Mouse (Mus musculus) lung, adult 2 months (tissue): ENCODE results near the gene Foxb1. TPM values are rescaled to one million over a fixed set of nuclear protein-coding genes. Genes with fewer than 3 reads are reported as not detected.

Experiments used
- DNase-seq: peaks from one replicate; pipeline ENCODE4 v3.0.0; 2022
- H3K4me1 ChIP-seq: fragments of 200-500 bp; 2 replicates; pipeline ENCODE4 v1.6.1; 2011; ENCODE audit warnings: low read length; ENCODE audit not compliant: control insufficient read depth, insufficient read depth
- H3K4me3 ChIP-seq: fragments of 200-500 bp; replicated peaks from 2 replicates; pipeline ENCODE3; 2011; ENCODE audit warnings: low read depth, mild to moderate bottlenecking, control low read depth, low read length; ENCODE audit errors: extremely low read depth
- CTCF ChIP-seq: fragments of 200-500 bp; IDR thresholded peaks from 2 replicates; pipeline ENCODE4 v1.5.1; 2011; ENCODE audit warnings: mild to moderate bottlenecking, low read length, control low read depth; ENCODE audit not compliant: insufficient read depth
- POLR2A ChIP-seq: fragments of 200-500 bp; IDR thresholded peaks from 2 replicates; pipeline ENCODE4 v1.6.1; 2011; ENCODE audit warnings: low read depth, mild to moderate bottlenecking, control low read depth, low read length, borderline replicate concordance; ENCODE audit errors: extremely low read depth
- WGBS: fragments of 180-500 bp; shearing (Covaris S2); methylation state at CpG from one replicate; pipeline ENCODE4 v1.1.7; 2018; 5-methylcytosine and 5-hydroxymethylcytosine counted together
- polyA plus RNA-seq: library from polyadenylated mRNA; depleted of rRNA; stranded (reverse); fragments of >200 nt; gene quantifications from 2 replicates; pipeline ENCODE4 v1.2.3, GENCODE M21; 2012

The Foxb1 gene
- polyA plus RNA-seq, 1 experiment: not detected

GRCm38 (mm10) chr9:69758506-69758905 is 2.2 kb downstream of the Foxb1 start:
- DNase-seq: no peak
- peaks cover 6% of the 10 kb centered on the region; the same call in 1 of the 2 replicates for H3K4me1 ChIP-seq
- TF ChIP-seq CTCF (no peak), POLR2A (no peak)
- WGBS: 2% methylated on average over 17 of the region's 17 CpGs
- no peak overlapping the region for H3K4me3 ChIP-seq

- 17% methylated on average over 4 of the region's 4 CpGs for WGBS
- no peak for DNase-seq
- H3K4me3 ChIP-seq: no peak overlapping the region
- TF ChIP-seq POLR2A (no peak), CTCF (no peak)
- peaks cover 6% of the 10 kb centered on the region; the same call in 1 of the 2 replicates for H3K4me1 ChIP-seq
Observed at GRCm38 (mm10) chr9:69757254-69757653, 3.5 kb downstream of the Foxb1 start.

- H3K4me3 ChIP-seq: no peak overlapping the region
- TF ChIP-seq POLR2A: no peak
- no peak for TF ChIP-seq CTCF
- 25% methylated on average over 3 of the region's 3 CpGs for WGBS
- no peak for DNase-seq
- peaks cover 6% of the 10 kb centered on the region; the same call in 1 of the 2 replicates for H3K4me1 ChIP-seq
Observed at GRCm38 (mm10) chr9:69756456-69756855, 4.3 kb downstream of the Foxb1 start.

DNA sequence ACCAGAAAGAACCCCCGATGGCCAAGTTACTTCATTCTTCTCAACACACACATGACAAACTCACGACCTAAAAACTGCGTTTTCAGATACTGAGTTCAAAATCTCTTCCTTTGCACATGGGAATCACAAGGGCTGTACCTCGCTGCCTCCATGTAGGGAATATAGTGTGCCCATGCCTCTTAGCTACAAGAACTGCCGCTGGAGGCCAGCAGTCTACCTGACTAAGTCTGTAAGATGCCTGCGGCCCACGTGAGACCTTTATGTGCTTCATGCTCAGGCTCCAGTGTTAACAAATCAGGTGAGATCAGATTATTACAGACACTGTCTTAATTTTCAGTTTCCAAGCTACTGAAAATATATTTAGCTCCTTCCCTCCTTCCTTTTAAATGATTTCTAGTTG is 4.7 kb downstream of the Foxb1 start:
- no peak for DNase-seq
- TF ChIP-seq POLR2A: no peak
- TF ChIP-seq CTCF: no peak
- H3K4me1 ChIP-seq: peaks cover 6% of the 10 kb centered on the region; the same call in 1 of the 2 replicates
- H3K4me3 ChIP-seq: no peak overlapping the region
- WGBS: 22% methylated on average over 7 of the region's 7 CpGs

- Histone ChIP-seq H3K4me1 (peaks cover 6% of the 10 kb centered on the region; the same call in 1 of the 2 replicates), H3K4me3 (no peak overlapping the region)
- no peak for DNase-seq
- 17% methylated on average over 5 of the region's 5 CpGs for WGBS
- TF ChIP-seq POLR2A (no peak), CTCF (no peak)
Observed at GRCm38 (mm10) chr9:69755157-69755556, 5.6 kb downstream of the Foxb1 start.

- TF ChIP-seq POLR2A (no peak), CTCF (no peak)
- 17% methylated on average over 5 of the region's 5 CpGs for WGBS
- DNase-seq: no peak
- Histone ChIP-seq H3K4me1 (peaks cover 6% of the 10 kb centered on the region; the same call in 1 of the 2 replicates), H3K4me3 (no peak overlapping the region)
Observed at GRCm38 (mm10) chr9:69754712-69755111, 6.0 kb downstream of the Foxb1 start.

- 20% methylated on average over 7 of the region's 7 CpGs for WGBS
- Histone ChIP-seq H3K4me3 (no peak overlapping the region), H3K4me1 (peaks cover 5% of the 10 kb centered on the region; the same call in 1 of the 2 replicates)
- no peak for DNase-seq
- TF ChIP-seq POLR2A: no peak
- no peak for TF ChIP-seq CTCF
Observed at GRCm38 (mm10) chr9:69754291-69754690, 6.4 kb downstream of the Foxb1 start.

- WGBS: 90% methylated on average over 1 of the region's 1 CpGs
- TF ChIP-seq CTCF (no peak), POLR2A (no peak)
- Histone ChIP-seq H3K4me3 (no peak overlapping the region), H3K4me1 (no peaks in the 10 kb centered on the region)
- DNase-seq: no peak
Observed at GRCm38 (mm10) chr9:69747971-69748370, 12.8 kb downstream of the Foxb1 start.

DNA sequence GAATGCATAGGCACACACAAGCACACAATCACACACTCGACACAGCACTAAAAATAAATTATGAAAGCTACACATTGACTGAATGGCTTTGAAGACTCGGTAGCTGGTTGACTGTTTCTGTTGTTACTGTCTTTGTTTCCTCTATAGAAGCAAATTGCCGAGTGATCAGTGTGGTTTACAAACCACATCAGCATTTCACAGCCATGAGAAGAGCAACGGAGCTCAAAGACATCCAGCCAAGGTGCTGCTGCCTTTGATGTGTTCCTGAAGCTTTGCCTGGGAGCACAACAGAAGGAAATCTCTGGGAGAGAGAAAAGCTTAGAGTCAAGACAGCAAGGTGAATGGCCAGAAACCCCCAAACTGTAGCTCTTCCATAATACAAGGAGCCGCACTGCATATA is 32.0 kb downstream of the Foxb1 start:
- Histone ChIP-seq H3K4me1 (no peaks in the 10 kb centered on the region), H3K4me3 (no peak overlapping the region)
- WGBS: 50% methylated on average over 5 of the region's 5 CpGs
- no peak for DNase-seq
- TF ChIP-seq POLR2A (no peak), CTCF (no peak)

GRCm38 (mm10) chr9:69718431-69718830 is 42.3 kb downstream of the Foxb1 start:
- TF ChIP-seq CTCF: no peak
- no peak for TF ChIP-seq POLR2A
- H3K4me3 ChIP-seq: no peak overlapping the region
- 91% methylated on average over 9 of the region's 9 CpGs for WGBS
- no peaks in the 10 kb centered on the region; the same call in 1 of the 2 replicates for H3K4me1 ChIP-seq
- no peak for DNase-seq

DNA sequence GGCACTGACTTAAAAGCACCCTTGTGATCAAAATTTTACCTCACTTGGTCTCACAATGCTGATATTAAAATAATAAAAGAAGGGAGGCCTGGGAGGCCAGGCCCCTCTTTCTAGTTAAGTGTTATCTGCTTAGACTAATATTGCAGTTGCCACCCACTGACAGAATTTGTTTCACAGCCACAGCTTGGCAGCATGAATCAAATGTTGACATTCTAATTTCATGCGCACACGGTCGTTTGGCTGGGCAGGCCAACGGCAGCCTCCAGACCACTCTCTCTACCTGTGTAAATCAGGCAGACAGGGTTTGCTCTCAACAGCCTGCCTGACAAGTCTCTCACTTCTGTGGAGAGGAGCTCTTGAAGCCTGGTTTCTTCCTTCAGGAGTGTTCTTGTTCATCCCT is 44.4 kb downstream of the Foxb1 start:
- DNase-seq: no peak
- no peak for TF ChIP-seq CTCF
- no peak for TF ChIP-seq POLR2A
- 38% methylated on average over 4 of the region's 4 CpGs for WGBS
- H3K4me1 ChIP-seq: no peaks in the 10 kb centered on the region; the same call in 1 of the 2 replicates
- no peak overlapping the region for H3K4me3 ChIP-seq
